Mouse (Mus musculus) olfactory bulb, adult 2 months (tissue): Measurements from ENCODE around the gene Jph3.

Experiments used
- CTCF ChIP-seq: fragments of 200-500 bp; IDR thresholded peaks from 2 replicates; pipeline ENCODE4 v1.5.1; 2012; ENCODE audit warnings: low read depth, mild to moderate bottlenecking, low read length, moderate library complexity; ENCODE audit not compliant: insufficient read depth
- POLR2A ChIP-seq: fragments of 200-500 bp; IDR thresholded peaks from 2 replicates; pipeline ENCODE4 v1.6.1; 2012; ENCODE audit warnings: mild to moderate bottlenecking, low read depth, low read length, moderate library complexity; ENCODE audit not compliant: insufficient read depth

DNA sequence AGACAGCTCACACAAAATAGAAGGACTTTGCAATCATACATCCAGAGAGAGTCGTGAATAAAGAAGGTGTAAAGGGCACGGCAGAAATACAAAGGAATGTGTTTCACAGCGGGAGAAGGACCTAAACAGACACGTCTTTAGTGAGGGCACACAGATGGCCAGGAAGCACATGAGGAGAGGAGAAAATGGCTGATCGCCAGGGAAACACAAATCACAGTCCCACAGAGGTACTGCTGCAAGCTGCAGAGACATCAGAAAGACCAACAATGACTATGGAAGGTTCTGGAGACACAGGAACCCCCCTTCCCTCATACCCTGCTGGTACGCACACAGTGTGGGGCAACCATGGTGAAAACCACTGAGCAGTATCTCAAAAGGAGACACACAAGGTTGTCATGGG, 8.4 kb upstream of the Jph3 start:
- no peak for TF ChIP-seq CTCF
- no peak for TF ChIP-seq POLR2A
